Mouse (Mus musculus): ENCODE measurements around the gene Lypd5.
A peak's percentile ranks its signal among the peaks of the same experiment; 100 is the strongest.
"Not testable (repeated sequence)": the region's sequence is repeated elsewhere in the genome, so short reads cannot be mapped to it uniquely, and the experiment has no call there.

Lypd5 gene

DNA sequence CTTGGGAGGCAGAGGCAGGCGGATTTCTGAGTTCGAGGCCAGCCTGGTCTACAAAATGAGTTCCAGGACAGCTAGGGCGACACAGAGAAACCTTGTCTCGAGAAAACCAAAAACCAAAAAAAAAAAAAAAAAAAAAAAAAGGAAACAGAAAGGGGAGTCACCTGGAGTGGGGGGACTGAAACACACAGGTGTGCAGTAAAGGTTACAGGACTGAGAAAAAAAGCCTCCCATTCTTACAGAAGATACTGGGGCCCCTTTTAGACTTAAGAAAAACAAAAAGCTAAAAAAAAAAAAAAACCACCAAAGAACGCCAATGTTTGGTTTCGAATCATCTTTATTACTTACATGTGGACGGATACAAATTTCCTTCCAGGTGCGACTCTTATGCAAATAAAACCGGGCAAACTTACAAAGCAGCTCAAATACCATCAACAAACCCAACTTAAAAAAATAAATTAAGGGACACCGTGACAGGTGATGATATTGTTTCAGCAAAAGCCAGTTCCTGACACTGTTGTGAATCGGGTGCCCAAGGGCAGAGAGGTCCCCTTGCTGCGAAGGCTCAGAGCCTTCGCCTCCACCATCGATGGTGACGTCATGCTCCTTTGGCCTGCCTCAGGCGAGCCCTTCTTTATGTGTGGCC, 33.9 kb downstream of the Lypd5 start:
- peak; percentile 59 for DNase-seq (ENCODE audit: low read depth, low spot score)

DNA sequence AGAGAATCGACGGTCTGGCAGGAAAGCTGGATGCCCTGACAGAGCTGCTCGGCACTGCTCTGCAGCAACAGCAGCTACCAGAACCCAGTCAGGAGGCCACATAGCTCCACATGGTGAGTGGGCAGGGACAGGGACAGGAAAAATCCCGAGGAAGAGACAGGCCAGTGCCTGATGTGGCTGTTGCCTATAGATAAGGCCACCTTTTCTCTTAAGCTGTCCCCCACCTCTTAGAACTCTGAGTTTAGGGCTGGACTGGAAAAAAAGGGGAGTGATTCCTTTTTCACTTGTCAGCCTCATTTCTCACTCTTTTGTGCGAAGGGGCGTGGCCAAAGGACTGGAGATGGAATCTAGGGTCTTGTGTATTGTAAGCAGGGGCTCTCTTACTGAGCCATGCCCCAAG, 35.1 kb downstream of the Lypd5 start:
- peak; percentile 35 for DNase-seq (ENCODE audit: low read depth, low spot score)

DNA sequence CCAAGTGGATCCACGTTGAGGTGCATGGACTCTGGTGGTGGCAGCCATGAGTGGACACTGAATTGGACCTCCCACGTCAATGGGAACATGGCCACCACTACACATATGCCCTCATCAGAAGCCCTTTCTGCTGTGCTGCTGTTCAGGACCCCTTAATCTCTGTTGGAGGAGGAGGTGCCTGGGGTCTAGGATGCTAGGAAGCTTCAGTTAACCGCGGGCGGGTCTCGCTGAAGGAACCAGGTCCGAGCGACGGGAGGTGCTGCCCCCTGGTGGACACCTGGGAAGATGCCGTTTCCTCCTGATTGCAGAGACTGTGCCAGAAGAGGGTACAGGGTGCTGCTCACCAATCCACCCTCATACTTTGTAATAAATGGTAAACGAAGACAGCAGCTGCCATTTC, 35.8 kb downstream of the Lypd5 start:
- DNase-seq (ENCODE audit: low read depth, low spot score) = peak; percentile 80

DNA sequence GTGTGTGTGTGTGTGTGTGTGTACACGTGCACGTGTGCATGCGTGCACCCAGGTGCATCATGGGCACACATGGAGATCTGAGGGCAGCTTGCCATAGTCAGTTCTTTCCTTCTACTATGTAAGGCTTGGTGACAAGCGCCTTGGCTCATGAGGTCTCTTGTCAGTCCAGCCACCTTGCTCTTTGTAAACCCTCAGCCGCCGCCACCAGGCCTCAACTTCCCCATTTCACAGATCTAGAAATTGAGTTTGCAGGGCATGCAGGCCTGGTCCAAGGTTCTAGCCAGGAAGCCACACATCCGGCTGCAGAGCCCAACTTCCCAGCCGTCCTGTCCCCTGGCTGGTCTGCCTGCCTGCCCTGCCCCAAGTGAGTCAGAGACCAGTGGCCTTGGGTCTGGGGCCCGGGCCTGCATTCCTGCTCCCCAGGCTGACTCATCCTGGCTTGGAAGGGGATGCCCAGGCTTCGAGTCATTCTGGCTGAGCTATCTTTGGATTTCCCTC, 38.1 kb downstream of the Lypd5 start:
- DNase-seq (ENCODE audit: low read depth, low spot score) = no peak

DNA sequence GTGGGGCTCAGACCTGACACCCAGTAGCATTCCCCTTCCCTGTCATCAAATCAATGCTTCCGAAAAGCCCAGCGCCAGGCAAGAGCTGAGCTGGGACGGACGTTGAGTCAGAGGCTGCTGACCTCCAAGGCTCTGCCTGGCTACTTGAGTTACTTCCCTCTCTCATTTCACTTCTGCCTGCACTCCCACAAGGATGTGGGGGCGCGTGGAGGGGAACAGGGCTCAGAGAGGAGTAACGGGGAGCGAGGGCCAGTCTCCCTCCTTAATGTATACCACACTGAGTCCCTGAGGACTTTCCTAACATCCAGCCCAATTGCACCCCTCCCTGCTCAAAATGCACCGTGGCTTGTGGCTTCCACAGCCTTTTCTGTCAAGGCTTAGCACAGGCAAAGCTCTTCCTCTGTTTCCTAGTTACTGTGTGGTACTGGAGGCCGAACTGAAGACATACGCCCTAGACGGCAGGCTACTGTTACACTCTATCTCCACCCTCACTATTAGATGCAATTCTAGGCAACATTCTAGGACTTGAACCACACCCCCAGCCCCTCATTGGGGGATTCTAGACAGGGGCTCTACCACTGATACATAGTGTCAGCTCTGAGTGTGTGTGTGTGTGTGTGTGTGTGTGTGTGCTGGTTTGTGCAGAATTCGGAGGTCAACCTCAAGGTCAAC, 40.7 kb downstream of the Lypd5 start:
- DNase-seq (ENCODE audit: low read depth, low spot score) = no peak

DNA sequence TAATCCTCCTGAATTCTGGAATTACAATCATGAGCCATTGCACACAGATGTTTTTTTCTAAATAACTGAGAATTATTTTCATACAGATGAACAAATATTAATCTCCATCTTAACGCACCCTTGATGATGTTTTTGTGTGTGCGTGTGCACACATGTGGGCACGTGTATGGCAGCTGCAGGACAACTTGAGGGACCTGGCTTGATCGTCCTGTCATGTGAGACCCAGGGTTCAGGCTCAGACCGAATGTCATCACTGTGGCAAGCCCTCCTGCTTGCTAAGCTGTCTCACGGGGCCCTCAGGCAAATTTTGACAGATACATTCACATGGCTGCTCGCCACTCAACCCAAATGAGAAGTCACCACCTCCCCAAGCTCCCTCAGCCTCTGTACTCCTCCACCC, 41.5 kb downstream of the Lypd5 start:
- DNase-seq (ENCODE audit: low read depth, low spot score) = no peak

DNA sequence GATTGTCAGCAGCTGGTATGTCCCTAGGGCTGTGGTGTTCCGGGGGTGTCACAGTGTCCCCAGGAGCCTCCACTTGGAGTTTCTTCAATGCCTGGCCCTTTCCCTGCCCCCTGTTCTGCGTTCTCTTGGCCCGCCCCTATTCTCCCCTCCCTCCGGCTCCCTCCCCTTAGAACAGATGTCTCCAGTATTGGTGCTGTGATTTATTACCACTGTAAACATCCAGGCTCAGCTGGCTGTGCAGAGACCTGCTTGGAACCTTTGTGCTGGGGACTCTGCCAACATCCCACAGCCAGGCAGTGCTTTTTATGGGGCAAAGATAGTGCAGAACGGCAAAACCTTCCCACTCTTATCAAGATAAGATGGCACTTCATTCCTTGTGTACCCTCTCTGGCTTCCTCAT, 42.1 kb downstream of the Lypd5 start:
- DNase-seq (ENCODE audit: low read depth, low spot score) = no peak

DNA sequence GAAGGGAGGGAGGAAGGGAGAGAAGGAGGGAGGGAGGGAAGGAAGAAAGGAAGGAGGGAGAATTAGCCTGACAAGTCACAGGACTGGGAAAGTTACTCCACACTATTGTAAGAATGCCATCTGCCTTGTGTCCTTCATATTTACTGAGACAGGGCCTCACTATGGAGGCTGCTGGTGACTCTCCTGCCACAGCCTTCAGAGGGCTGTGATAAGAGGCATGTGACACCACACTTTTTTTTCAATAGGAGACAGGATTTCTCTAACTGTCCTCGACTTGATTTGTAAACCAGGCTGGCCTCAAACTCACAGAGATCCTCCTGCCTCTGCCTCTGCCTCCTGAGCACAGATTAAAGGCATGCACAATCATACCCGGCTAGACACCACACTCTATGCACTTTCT, 42.7 kb downstream of the Lypd5 start:
- no peak for DNase-seq (ENCODE audit: low read depth, low spot score)

DNA sequence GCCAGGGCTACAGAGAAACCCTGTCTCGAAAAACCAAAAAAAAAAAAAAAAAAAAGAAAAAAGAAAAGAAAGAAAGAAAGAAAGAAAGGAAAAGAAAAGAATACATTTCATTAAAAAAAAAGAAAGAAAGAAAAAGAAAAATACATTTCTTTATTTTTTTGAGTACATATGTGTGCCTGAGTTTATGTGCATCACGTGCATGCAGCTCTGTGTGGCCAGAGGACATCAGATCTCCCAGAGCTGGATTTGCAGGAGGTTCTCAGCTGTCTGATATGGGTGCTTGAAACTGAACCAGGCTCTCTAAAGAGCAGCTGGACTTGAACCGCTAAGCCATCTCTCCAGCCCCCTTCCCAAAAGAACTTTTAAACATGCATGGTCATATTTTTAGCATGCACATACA, 45.1 kb downstream of the Lypd5 start:
- no peak for DNase-seq (ENCODE audit: low read depth, low spot score)

DNA sequence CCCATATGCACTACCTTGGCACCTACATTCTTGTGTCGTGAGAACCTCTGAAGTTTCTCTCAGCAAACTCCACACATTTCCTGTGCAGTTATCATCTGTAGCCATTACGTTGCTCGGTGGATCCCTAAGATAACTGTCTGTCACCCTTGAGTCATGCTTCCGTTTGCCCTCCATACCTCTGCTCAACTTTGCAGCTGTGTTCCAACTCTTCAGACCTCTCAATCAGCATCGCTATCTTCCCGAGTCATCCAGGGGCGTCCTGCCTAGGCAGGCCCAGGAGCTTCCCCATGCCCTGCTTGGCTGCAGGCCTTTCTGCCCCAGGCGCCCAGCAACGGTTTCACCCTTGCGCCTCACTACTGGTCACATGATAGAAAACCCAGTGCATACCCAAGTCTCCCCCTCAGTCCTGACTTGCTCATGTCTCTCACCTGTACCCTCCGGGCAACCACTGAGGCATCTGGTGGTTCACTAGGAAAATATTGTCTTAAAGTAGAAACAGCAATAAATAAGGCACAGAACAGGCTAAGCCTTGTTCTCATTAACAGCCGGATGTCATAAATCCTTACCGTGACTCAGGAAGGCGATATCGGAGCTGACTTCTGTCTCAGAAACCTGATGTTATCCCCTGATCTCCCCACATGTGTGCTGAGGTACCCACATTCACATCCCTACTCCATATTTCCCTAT, 45.6 kb downstream of the Lypd5 start:
- peak; percentile 72 for DNase-seq (ENCODE audit: low read depth, low spot score)

DNA sequence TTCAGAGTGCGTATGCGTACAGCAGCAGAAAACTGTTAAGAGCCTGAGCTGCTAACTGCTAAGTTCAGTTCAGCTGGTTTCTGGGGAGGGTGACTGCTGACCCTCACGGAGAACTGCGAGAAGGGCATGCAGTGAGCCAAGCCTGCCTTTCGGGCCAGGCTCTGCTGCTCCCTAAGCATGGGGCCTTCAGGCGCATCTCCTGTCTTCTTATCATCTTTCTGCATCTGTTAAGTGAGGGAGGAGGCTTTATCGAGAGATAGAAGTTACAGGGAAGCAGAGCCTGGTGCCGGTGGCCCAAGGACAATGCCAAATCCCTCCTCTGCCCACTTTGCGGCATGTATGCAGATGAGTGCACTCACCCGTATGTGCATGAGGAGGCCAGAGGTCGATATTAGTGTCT, 47.8 kb downstream of the Lypd5 start:
- no peak for DNase-seq (ENCODE audit: low read depth, low spot score)

DNA sequence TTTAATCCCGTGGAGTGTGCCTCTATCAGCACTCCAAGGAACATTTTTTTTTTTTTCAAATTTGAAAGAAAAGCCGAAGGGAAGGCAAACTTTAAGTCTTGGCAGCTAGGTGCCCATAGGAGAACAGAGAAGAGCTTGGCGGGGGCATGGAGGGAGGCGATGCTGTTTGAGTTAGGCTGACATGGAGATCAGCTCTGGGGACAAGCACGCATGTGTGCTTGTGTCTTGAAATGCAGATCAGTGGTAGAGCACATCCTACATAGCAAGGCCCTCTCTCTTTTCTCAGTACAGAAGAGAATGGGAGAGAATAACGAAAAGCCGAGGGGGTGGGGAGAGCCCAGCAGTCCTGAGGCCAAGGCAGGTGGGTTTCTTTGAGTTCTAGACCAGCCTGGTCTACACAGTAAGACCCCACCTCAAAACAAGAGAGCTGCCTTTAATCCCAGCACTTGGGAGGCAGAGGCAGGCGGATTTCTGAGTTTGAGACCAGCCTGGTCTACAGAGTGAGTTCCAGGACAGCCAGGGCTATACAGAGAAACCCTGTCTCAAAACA, 49.4 kb downstream of the Lypd5 start:
- no peak for DNase-seq (ENCODE audit: low read depth, low spot score)

DNA sequence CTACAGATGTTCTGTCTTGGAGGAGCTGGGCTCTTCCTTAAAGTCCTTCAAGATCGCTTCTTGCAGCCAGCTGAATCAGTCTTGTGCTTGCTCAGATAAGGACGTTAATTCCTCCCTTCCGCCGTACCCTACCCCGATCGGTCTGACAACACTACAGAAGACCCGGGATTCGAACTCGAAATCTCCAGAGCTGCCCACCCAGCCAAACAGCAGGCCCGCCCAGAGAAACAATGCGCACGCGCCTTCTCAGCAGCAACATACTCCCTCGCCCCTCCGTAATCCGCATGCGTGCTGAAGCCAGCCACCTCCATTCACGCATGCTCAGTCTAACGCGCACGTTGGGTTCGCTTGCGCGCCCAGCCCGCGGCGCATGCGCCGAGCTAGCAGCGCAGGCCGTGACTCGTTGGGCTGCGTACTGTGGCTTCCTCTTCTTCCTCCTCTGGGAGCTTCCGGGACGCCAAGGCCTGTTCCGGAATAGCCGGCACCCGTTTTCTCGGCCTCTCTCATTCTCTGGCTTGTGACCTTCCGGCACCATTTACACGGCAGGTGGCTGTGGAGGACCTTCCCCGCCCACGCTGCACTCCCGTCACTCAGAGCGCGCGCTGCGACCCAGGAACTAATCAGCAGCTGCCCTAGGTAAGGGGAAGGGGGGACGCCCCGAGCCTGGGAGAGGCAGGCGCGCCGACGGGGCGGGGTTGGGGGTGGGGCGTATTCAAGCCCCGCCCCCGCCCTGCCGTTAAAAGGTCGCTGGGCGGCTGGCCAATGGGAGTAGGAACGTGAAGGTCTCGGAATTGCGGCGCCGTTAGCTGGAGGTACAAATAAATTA, 50.5 kb downstream of the Lypd5 start, which contains the start of gene Smg9:
Gene Smg9, plus strand, starts transcription at position 364 of the 826 bp plus-strand sequence.
- DNase-seq (ENCODE audit: low read depth, low spot score) = peak; percentile 99

DNA sequence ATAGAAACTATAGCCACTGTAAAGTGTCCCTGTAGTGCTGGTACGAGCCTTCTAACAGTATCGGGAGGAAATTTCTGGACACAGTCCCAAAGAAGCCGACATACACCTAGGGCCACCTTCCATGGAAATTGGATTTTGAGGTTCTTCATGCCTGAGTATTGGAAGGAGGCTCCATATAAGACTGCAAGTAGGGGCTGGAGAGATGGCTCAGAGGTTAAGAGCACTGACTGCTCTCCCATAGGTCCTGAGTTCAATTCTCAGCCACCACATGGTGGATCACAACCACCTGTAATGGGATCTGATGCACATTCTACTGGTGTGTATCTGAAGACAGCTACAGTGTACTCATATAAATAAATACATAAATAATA, 51.1 kb downstream of the Lypd5 start:
- DNase-seq (ENCODE audit: low read depth, low spot score) = no peak

DNA sequence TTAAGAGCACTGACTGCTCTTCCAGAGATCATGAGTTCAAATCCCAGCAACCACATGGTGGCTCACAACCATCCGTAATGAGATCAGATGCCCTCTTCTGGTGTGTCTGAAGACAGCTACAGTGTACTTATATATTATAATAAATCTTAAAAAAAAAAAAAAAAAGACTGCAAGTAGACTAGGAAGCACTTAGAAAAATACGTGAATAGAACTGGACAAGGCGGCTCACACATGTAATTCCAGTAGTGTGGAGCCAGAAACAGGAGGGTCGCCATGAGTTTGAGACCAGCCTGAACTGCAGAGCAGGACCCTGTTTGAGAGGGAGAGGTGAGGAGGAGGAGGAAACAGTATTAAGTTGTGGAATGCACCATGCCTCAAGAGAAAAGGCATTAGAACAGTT, 51.5 kb downstream of the Lypd5 start:
- not testable (repeated sequence) for DNase-seq (ENCODE audit: low read depth, low spot score)

DNA sequence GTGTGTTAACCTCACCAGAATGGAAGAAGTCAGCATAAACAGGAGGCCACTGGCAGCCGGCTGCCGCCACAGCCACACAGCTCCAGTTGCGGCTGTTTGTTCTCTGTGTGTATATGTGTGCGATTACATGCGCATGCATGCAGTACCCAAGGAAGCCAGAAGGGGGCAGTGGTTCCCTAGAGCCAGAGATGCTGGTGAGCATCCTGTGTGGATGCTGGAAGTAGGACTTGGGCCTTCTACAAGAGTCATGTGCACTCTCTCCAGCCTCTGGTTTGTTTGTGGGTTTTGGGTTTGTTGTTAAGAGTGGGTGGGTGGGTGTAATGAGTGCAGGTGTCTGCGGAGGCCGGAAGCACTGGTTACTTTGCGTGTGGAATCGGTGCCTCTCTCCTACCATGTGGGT, 53.9 kb downstream of the Lypd5 start:
- DNase-seq (ENCODE audit: low read depth, low spot score) = peak; percentile 46
